Mouse (Mus musculus): ENCODE data around the gene Tnn.

Tnn gene

GRCm38 (mm10) chr1:160043271-160043975 lies 110.0 kb downstream of the Tnn start:
- DNase-seq, result no peak

DNA sequence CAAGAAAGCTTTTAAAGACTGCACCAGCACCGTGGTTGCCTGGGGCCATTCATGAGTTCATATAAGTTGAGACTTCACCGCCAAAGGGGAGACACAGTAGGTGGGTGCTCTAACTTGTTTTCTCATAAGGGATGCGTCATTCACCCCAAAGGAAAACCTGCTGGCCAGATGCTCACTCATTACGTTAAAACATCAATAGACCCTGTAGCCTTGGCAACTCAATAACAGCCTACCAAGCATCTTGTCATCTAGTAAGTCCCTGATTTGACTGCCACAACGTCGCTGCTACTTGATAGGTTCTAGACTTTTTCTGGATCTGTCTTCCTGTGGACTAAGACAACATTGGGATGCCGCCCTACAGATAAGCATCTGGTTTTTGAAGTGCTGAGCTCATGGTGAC lies 111.0 kb downstream of the Tnn start:
- no peak for DNase-seq

- no peak for DNase-seq
These were observed 112.1 kb downstream of the Tnn start for GRCm38 (mm10) chr1:160041264-160041775.

DNA sequence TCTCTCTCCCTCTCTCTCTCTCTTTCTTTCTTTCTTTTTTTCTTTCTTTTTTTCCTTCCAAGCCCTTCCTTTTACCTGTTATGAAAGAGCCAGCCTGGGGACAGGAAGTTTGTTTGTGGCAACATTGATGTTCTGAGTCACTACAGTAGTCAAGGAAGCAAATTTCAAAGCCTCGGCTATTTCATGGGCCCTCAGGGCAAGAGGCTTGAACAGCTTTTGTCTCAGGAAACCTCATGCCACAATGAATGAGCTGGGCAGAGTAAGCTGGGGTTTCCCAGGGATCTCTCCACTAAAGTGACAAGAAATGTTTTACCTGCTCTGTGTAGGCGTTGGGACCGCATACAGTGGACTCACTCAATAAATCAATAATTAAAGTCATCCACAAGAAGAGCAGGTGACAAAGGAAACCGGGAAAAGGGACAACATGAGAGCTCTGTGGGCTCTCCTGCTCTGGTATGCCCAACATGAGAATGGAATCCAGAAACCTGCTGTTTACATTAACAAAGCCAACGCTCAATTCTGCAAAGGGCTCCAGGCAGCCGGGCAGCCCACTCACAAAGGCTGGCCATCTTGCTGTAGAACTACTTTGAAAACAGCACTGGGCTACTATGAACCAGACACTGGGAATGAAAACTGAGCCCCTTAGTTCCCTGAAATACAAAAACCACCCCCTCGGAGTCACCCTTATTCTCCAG lies 113.3 kb downstream of the Tnn start:
- DNase-seq, result no peak

DNA sequence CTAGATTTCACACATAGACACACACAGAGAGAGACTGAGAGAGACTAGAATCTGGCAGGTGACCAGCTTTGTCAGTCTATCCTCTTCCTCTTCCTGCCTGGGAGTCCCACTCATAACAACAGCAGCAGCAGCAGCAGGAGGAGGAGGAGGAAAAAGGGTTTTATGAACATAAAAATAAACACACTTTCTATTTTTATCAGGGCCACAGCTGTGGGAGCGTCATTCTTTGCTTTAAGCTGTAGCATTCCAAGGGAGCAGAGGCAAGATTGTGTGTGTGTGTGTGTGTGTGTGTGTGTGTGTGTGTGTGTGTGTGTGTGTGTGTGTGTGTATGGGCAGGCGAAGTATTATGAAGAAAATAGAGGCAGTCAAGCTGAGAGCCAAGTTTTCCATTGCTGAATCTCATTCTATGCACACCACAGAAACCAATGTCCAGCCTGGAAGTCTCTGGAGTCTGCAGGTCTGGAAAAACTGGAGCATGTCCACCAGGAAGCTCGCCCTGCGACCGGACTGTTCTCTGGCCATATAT lies 116.3 kb downstream of the Tnn start:
- no peak for DNase-seq

DNA sequence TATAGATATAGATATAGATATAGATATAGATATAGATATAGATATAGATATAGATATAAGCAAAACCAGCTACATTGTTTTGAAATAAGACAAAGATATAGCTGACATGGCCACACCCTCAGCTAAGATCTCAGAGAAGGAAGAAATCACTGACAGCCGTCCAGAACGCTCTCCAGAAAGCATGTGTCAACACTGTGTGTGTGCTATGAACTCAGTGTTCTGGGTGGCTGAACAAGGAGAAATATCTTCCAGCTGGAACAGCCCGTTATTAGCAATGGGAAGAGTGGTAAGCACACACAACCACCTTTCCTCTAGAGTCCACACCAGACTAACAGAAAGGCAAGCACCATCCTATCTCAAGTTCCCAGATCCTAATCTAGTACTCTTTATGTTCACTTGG lies 117.8 kb downstream of the Tnn start:
- no peak for DNase-seq
